9 mouse cellular contexts compared by ENCODE assay signal in genomic region chr3:93406992-93407391, GRCm38 (mm10). TPM values are rescaled to one million over a fixed set of nuclear protein-coding genes. Genes with fewer than 3 reads are reported as not detected.
DNase-seq lines count a peak whose midpoint lies in the region; ATAC-seq and TF ChIP-seq lines count a peak whose summit lies in the region.
"Had no signal": no experiment of that assay in that cellular context is flagged by ENCODE, and none has a peak within 500 bp of the region (broad histone marks: within the 10 kb centered on the region; RNA-seq: fewer than 3 reads in every experiment).

No protein-coding gene starts in this region.

- no peak overlapping the region for H3K4me2 ChIP-seq in hindbrain, postnatal 0 days (ENCODE audit: low read depth, low read length)
- no peak overlapping the region for H3K4me2 ChIP-seq in liver, postnatal 0 days (ENCODE audit: low read depth, low read length)
- H3K4me2 ChIP-seq: lung, embryonic 15.5 days had no signal

- peaks cover 5% of the 10 kb centered on the region; the same call in 1 of the 2 replicates for H3K36me3 ChIP-seq in ES-Bruce4 (ENCODE audit: control insufficient read depth, insufficient read depth, low read length, poor library complexity, severe bottlenecking)
- no peaks in the 10 kb centered on the region for H3K36me3 ChIP-seq in hindbrain, postnatal 0 days (ENCODE audit: insufficient read depth, low read length)
- H3K36me3 ChIP-seq in liver, postnatal 0 days (replicated peaks; ENCODE audit: insufficient read depth, low read length), result no peaks in the 10 kb centered on the region
- H3K36me3 ChIP-seq: lung, embryonic 15.5 days had no signal

- TF ChIP-seq EP300 in ES-Bruce4 (IDR thresholded peaks at IDR 0.05; ENCODE audit: insufficient read depth, low read depth, low read length), result no peak
- no peak for TF ChIP-seq EP300 in liver, postnatal 0 days (IDR thresholded peaks at IDR 0.05; ENCODE audit: low read depth)

- TF ChIP-seq POLR2A in ES-Bruce4 (IDR thresholded peaks at IDR 0.05; ENCODE audit: insufficient read depth, low read length), result no peak

- peak; percentile 86 for TF ChIP-seq CTCF in layer of hippocampus, adult 2 months (conservative IDR thresholded peaks at IDR 0.05)
- peak; percentile 67 for TF ChIP-seq CTCF in ES-Bruce4 (IDR thresholded peaks at IDR 0.05; ENCODE audit: low read depth, low read length)
- peak; percentile 87 for TF ChIP-seq CTCF in hindbrain, postnatal 0 days (IDR thresholded peaks at IDR 0.05; ENCODE audit: low read depth)
- TF ChIP-seq CTCF in liver, postnatal 0 days (IDR thresholded peaks at IDR 0.05; ENCODE audit: low read depth), result peak; percentile 80

- H3K27ac ChIP-seq in layer of hippocampus, adult 2 months, result no peak overlapping the region
- H3K27ac ChIP-seq in ES-Bruce4 (ENCODE audit: insufficient read depth, low read length), result no peak overlapping the region
- H3K27ac ChIP-seq in hindbrain, postnatal 0 days, result no peak overlapping the region
- no peak overlapping the region for H3K27ac ChIP-seq in liver, postnatal 0 days (ENCODE audit: low read depth)
- H3K27ac ChIP-seq: lung, embryonic 15.5 days had no signal

- no peaks in the 10 kb centered on the region for H3K4me1 ChIP-seq in ES-Bruce4 (ENCODE audit: control insufficient read depth, insufficient read depth, low read length)
- no peaks in the 10 kb centered on the region for H3K4me1 ChIP-seq in hindbrain, postnatal 0 days (ENCODE audit: insufficient read depth, low read length)
- no peaks in the 10 kb centered on the region for H3K4me1 ChIP-seq in liver, postnatal 0 days (ENCODE audit: insufficient read depth)
- H3K4me1 ChIP-seq: lung, embryonic 15.5 days had no signal

- no peaks in the 10 kb centered on the region for H3K9me3 ChIP-seq in ES-Bruce4 (replicated peaks; ENCODE audit: control insufficient read depth, insufficient read depth, low read length, poor library complexity, severe bottlenecking)
- no peaks in the 10 kb centered on the region for H3K9me3 ChIP-seq in hindbrain, postnatal 0 days (ENCODE audit: low read length)
- H3K9me3 ChIP-seq in liver, postnatal 0 days (ENCODE audit: low read length), result no peaks in the 10 kb centered on the region
- H3K9me3 ChIP-seq: lung, embryonic 15.5 days had no signal

- 32% methylated on average over 5 of the region's 5 CpGs for WGBS in hindbrain, postnatal 0 days
- WGBS in liver, postnatal 0 days (ENCODE audit: insufficient replicate concordance), result 31% methylated on average over 5 of the region's 5 CpGs

- ATAC-seq in hindbrain, postnatal 0 days, result no peak
- ATAC-seq in liver, postnatal 0 days, result 0 out of 2 replicates have a peak, but pooled peaks have one; percentile 33

- no peaks in the 10 kb centered on the region for H3K27me3 ChIP-seq in ES-Bruce4 (ENCODE audit: control insufficient read depth, insufficient read depth, low read length, poor library complexity, severe bottlenecking)
- H3K27me3 ChIP-seq in hindbrain, postnatal 0 days (ENCODE audit: insufficient read depth, low read length), result no peaks in the 10 kb centered on the region
- no peaks in the 10 kb centered on the region for H3K27me3 ChIP-seq in liver, postnatal 0 days (ENCODE audit: insufficient read depth, low read length)
- H3K27me3 ChIP-seq: lung, embryonic 15.5 days had no signal

- peak in 1 of 2 experiments; percentile 36 for DNase-seq in layer of hippocampus, adult 2 months (ENCODE audit: low spot score in 2 of 2)
- DNase-seq in layer of hippocampus, adult 9-11 months, result no peak
- DNase-seq in adrenal gland, postnatal 25 days, result peak; percentile 16
- peak; percentile 51 for DNase-seq in hindbrain, postnatal 0 days (ENCODE audit: low spot score)
- DNase-seq in liver, postnatal 0 days, result peak; percentile 37
- DNase-seq in right cerebral cortex, postnatal 4 days, result peak; percentile 10
- no peak for DNase-seq in natural killer cell, adult 2 months (ENCODE audit: low spot score in 2 of 2)

- no peak overlapping the region for H3K4me3 ChIP-seq in layer of hippocampus, adult 2 months
- no peak overlapping the region for H3K4me3 ChIP-seq in ES-Bruce4 (ENCODE audit: low read depth, low read length)
- no peak overlapping the region for H3K4me3 ChIP-seq in hindbrain, postnatal 0 days (ENCODE audit: low read length)
- no peak overlapping the region for H3K4me3 ChIP-seq in liver, postnatal 0 days (ENCODE audit: low read depth, low read length)
- H3K4me3 ChIP-seq: lung, embryonic 15.5 days had no signal

- no peak overlapping the region for H3K9ac ChIP-seq in ES-Bruce4 (ENCODE audit: low read depth, poor library complexity, severe bottlenecking)
- no peak overlapping the region for H3K9ac ChIP-seq in hindbrain, postnatal 0 days (replicated peaks; ENCODE audit: low read length)
- H3K9ac ChIP-seq in liver, postnatal 0 days (replicated peaks), result no peak overlapping the region
- H3K9ac ChIP-seq: lung, embryonic 15.5 days had no signal

RNA-seq across cellular contexts. Expression of gene Rptn, which starts 13.5 kb away (rescaled TPM):
- total RNA-seq in layer of hippocampus, adult 2 months (2021), result not detected
- polyA plus RNA-seq in ES-Bruce4 (2011; ENCODE audit: insufficient read depth, insufficient read length, low read depth, missing spikeins), result not detected in 2 replicates
- total RNA-seq in adrenal gland, postnatal 25 days (2021), result not detected in 2 replicates
- total RNA-seq in hindbrain, postnatal 0 days (2014; rRNA removed), result 0.05 TPM in 1 of 2 replicates, not detected in the other
- polyA plus RNA-seq in hindbrain, postnatal 0 days (2015; fragmentation: Nextera tagmentation; extraction: Ambion mirVana), result not detected in 2 replicates
- not detected in 2 replicates for polyA plus RNA-seq in liver, postnatal 0 days (2015; fragmentation: Nextera tagmentation; extraction: Ambion mirVana)
- polyA plus RNA-seq: lung, embryonic 15.5 days had no signal

RNA-seq across cellular contexts. Expression of gene Tchh, which starts 35.1 kb away (rescaled TPM):
- 1 to 10 TPM; 1.4 to 1.6 TPM for total RNA-seq in layer of hippocampus, adult 2 months (2021)
- 1.3 and 1.6 TPM in 2 replicates for polyA plus RNA-seq in ES-Bruce4 (2011; ENCODE audit: insufficient read depth, insufficient read length, low read depth, missing spikeins)
- 0.70 and 1.2 TPM in 2 replicates for total RNA-seq in adrenal gland, postnatal 25 days (2021)
- total RNA-seq in hindbrain, postnatal 0 days (2014; rRNA removed), result 0.11 and 0.21 TPM in 2 replicates
- 2.0 and 2.5 TPM in 2 replicates for polyA plus RNA-seq in hindbrain, postnatal 0 days (2015; fragmentation: Nextera tagmentation; extraction: Ambion mirVana)
- polyA plus RNA-seq in liver, postnatal 0 days (2015; fragmentation: Nextera tagmentation; extraction: Ambion mirVana), result 0.06 TPM in 2 replicates

Comparison
In these comparisons a context has a peak if more than half of its experiments do, and no peak if none do; other contexts are left out.
1. DNase-seq: peak in adrenal gland, postnatal 25 days (single experiment), hindbrain, postnatal 0 days (single experiment), liver, postnatal 0 days (single experiment) and right cerebral cortex, postnatal 4 days (single experiment); none in layer of hippocampus, adult 9-11 months (single experiment) and natural killer cell, adult 2 months (0 of 2).
2. Peak in every context shown above with its lines, with median percentiles within 50 percentile points of each other: CTCF ChIP-seq.